Mouse (Mus musculus) G1E (cell line): ENCODE measurements at regions not wholly inside any gene's neighbourhood (a gene's known extent, or its start where the extent isn't known, plus 50 kb on each side); places are given as distances from the start of the nearest gene placed in this dataset.

ENCODE experiments used
- CTCF ChIP-seq: IDR thresholded peaks from 2 replicates; pipeline ENCODE4 v1.5.1; 2012; ENCODE audit warnings: low read depth, low read length, inconsistent platforms, mixed read lengths
- GATA1 ChIP-seq: IDR thresholded peaks from 2 replicates; pipeline ENCODE4 v1.6.1; 2012; ENCODE audit warnings: borderline replicate concordance, low read length, inconsistent platforms, mixed read lengths
- GATA2 ChIP-seq: IDR thresholded peaks from 2 replicates; pipeline ENCODE4 v1.6.1; 2012; ENCODE audit warnings: low read depth, low read length, inconsistent platforms, borderline replicate concordance
- POLR2AphosphoS5 ChIP-seq: IDR thresholded peaks from 2 replicates; pipeline ENCODE4 v1.6.1; 2012; ENCODE audit warnings: low read depth, low read length, inconsistent platforms; ENCODE audit not compliant: insufficient replicate concordance
- TAL1 ChIP-seq: conservative IDR thresholded peaks from 2 replicates; pipeline ENCODE4 v1.6.1; 2012; ENCODE audit warnings: low read depth, low read length, inconsistent platforms, mixed read lengths

GRCm38 (mm10) chr1:66101419-66101818, 73.7 kb upstream of the Map2 start:
- no peak for TF ChIP-seq CTCF
- no peak for TF ChIP-seq TAL1
- TF ChIP-seq GATA1 = no peak
- no peak for TF ChIP-seq GATA2
- TF ChIP-seq POLR2AphosphoS5 = no peak
